Mouse (Mus musculus) thymus, adult 2 months (tissue): ENCODE results near the gene Rcan1.

Experiments used
- CTCF ChIP-seq: fragments of 200-500 bp; IDR thresholded peaks from 2 replicates; pipeline ENCODE4 v1.5.1; 2012; ENCODE audit warnings: mild to moderate bottlenecking, control low read depth, low read length, moderate library complexity, borderline replicate concordance; ENCODE audit not compliant: control insufficient read depth, poor library complexity, insufficient read depth; ENCODE audit errors: extremely low read depth
- POLR2A ChIP-seq: fragments of 200-500 bp; IDR thresholded peaks from 2 replicates; pipeline ENCODE4 v1.6.1; 2012; ENCODE audit warnings: mild to moderate bottlenecking, low read length, control low read depth, moderate library complexity; ENCODE audit not compliant: control insufficient read depth, poor library complexity, insufficient read depth; ENCODE audit errors: extremely low read depth

GRCm38 (mm10) chr16:92455969-92456368, 14.7 kb downstream of the Rcan1 start:
- TF ChIP-seq POLR2A (no peak), CTCF (no peak)
